11 mouse cellular contexts compared by ENCODE assay signal in genomic region chr17:35219601-35220041, GRCm38 (mm10). TPM values are rescaled to one million over a fixed set of nuclear protein-coding genes. Genes with fewer than 3 reads are reported as not detected.
DNase-seq lines count a peak whose midpoint lies in the region; ATAC-seq and TF ChIP-seq lines count a peak whose summit lies in the region.
"Had no signal": no experiment of that assay in that cellular context is flagged by ENCODE, and none has a peak within 500 bp of the region (broad histone marks: within the 10 kb centered on the region; RNA-seq: fewer than 3 reads in every experiment).

No protein-coding gene starts in this region.

- no peak overlapping the region for H3K9ac ChIP-seq in neural tube, embryonic 12.5 days
- no peak overlapping the region for H3K9ac ChIP-seq in liver, adult 2 months (ENCODE audit: low read depth, low read length)
- H3K9ac ChIP-seq: forebrain, postnatal 0 days had no signal

- H3K4me1 ChIP-seq in neural tube, embryonic 12.5 days, result no peaks in the 10 kb centered on the region; the same call in 1 of the 2 replicates
- peaks cover 6% of the 10 kb centered on the region for H3K4me1 ChIP-seq in liver, adult 2 months (ENCODE audit: control insufficient read depth, insufficient read depth, low read length)

- no peak overlapping the region for H3K4me3 ChIP-seq in neural tube, embryonic 12.5 days
- H3K4me3 ChIP-seq in liver, adult 2 months (ENCODE audit: insufficient read depth, low read depth, low read length), result no peak overlapping the region

- H3K9me3 ChIP-seq in neural tube, embryonic 12.5 days, result no peaks in the 10 kb centered on the region

- no peak for DNase-seq in frontal cortex, postnatal 25 days (ENCODE audit: low spot score in 2 of 2)
- DNase-seq in neural tube, embryonic 10.5 days (ENCODE audit: extremely low spot score, low spot score), result no peak
- DNase-seq in liver, adult 2 months (ENCODE audit: extremely low read depth, low read depth, low spot score), result no peak
- DNase-seq in thymus, postnatal 14 days, result peak; percentile 81
- DNase-seq in left cerebral cortex, postnatal 4 days, result no peak
- no peak for DNase-seq in urinary bladder, postnatal 10 days (ENCODE audit: low spot score)
- DNase-seq: forebrain, postnatal 0 days had no signal

- H3K4me2 ChIP-seq in neural tube, embryonic 12.5 days (replicated peaks), result no peak overlapping the region

- 87% methylated on average over 6 of the region's 6 CpGs for WGBS in neural tube, embryonic 12.5 days
- WGBS in liver, adult 2 months, result 65% methylated on average over 6 of the region's 6 CpGs

- TF ChIP-seq POLR2A in liver, adult 2 months (IDR thresholded peaks at IDR 0.05; ENCODE audit: extremely low read depth, insufficient read depth, low read length), result no peak

- ATAC-seq in frontal cortex, adult (ENCODE audit: low TSS enrichment), result peak; percentile 47; the same call in 1 of the 2 replicates
- no peak for ATAC-seq in neural tube, embryonic 12.5 days (ENCODE audit: low FRiP score, low read depth)
- ATAC-seq: forebrain, postnatal 0 days had no signal

- no peaks in the 10 kb centered on the region for H3K27me3 ChIP-seq in neural tube, embryonic 12.5 days (replicated peaks)
- no peaks in the 10 kb centered on the region for H3K27me3 ChIP-seq in liver, adult 2 months (ENCODE audit: control insufficient read depth, insufficient read depth, low read length)

- no peaks in the 10 kb centered on the region for H3K79me2 ChIP-seq in liver, adult 2 months (ENCODE audit: control insufficient read depth, insufficient read depth, low read length)

- H3K27ac ChIP-seq in neural tube, embryonic 12.5 days, result 0 out of 2 replicates have a peak overlapping the region, but pooled peaks have one; percentile 4
- peak overlapping the region; percentile 68 for H3K27ac ChIP-seq in liver, adult 2 months (replicated peaks; ENCODE audit: insufficient read depth, low read depth, low read length)

- intact Hi-C loops in left cerebral cortex, postnatal 4 days (cut with DNase I), result no loop called here

- no peak for TF ChIP-seq CTCF in liver, adult 2 months (IDR thresholded peaks at IDR 0.05; ENCODE audit: low read depth, low read length)

- peaks cover 21% of the 10 kb centered on the region for H3K36me3 ChIP-seq in neural tube, embryonic 12.5 days
- no peaks in the 10 kb centered on the region for H3K36me3 ChIP-seq in liver, adult 2 months (ENCODE audit: control insufficient read depth, insufficient read depth, low read length)

RNA-seq across cellular contexts. Expression of gene Gm16181, which starts 1.0 kb away (rescaled TPM):
- polyA plus RNA-seq in neural tube, embryonic 12.5 days (2016; fragmentation: Nextera tagmentation; extraction: Ambion mirVana), result not detected in 2 replicates
- total RNA-seq in liver, adult 2 months (2014; rRNA removed), result 0.37 TPM in 1 of 2 replicates, not detected in the other
- not detected in 2 replicates for polyA plus RNA-seq in liver, adult 2 months (2012; rRNA removed)
- total RNA-seq in left cerebral cortex, postnatal 4 days (2021), result not detected
- total RNA-seq: forebrain, postnatal 0 days; left cerebral cortex, adult 18-20 months had no signal
- polyA plus RNA-seq: forebrain, postnatal 0 days had no signal

RNA-seq across cellular contexts. Expression of gene Atp6v1g2, which starts 13.8 kb away (rescaled TPM):
- 26.2 and 28.4 TPM in 2 replicates for polyA plus RNA-seq in neural tube, embryonic 12.5 days (2016; fragmentation: Nextera tagmentation; extraction: Ambion mirVana)
- total RNA-seq in liver, adult 2 months (2014; rRNA removed), result 0.28 and 0.34 TPM in 2 replicates
- polyA plus RNA-seq in liver, adult 2 months (2012; rRNA removed), result 1.6 and 2.7 TPM in 2 replicates
- 100 to 1,000 TPM; 122 to 142 TPM for total RNA-seq in left cerebral cortex, postnatal 4 days (2021)

RNA-seq across cellular contexts. Expression of gene Lta, which starts 14.5 kb away (rescaled TPM):
- polyA plus RNA-seq in neural tube, embryonic 12.5 days (2016; fragmentation: Nextera tagmentation; extraction: Ambion mirVana), result not detected in 2 replicates
- total RNA-seq in liver, adult 2 months (2014; rRNA removed), result 0.27 TPM in 1 of 2 replicates, not detected in the other
- 0.06 TPM in 1 of 2 replicates, not detected in the other for polyA plus RNA-seq in liver, adult 2 months (2012; rRNA removed)
- 1 to 10 TPM in 1 of 2 experiments, under 1 TPM in 1; 0.82 to 1.0 TPM for total RNA-seq in left cerebral cortex, postnatal 4 days (2021)
- total RNA-seq: forebrain, postnatal 0 days had no signal

RNA-seq across cellular contexts. Expression of gene Nfkbil1, which starts 16.0 kb away (rescaled TPM):
- polyA plus RNA-seq in neural tube, embryonic 12.5 days (2016; fragmentation: Nextera tagmentation; extraction: Ambion mirVana), result 10.6 and 11.5 TPM in 2 replicates
- 7.5 and 7.6 TPM in 2 replicates for total RNA-seq in liver, adult 2 months (2014; rRNA removed)
- 7.5 and 8.6 TPM in 2 replicates for polyA plus RNA-seq in liver, adult 2 months (2012; rRNA removed)
- 10 to 100 TPM; 14.7 to 14.8 TPM for total RNA-seq in left cerebral cortex, postnatal 4 days (2021)

RNA-seq across cellular contexts. Expression of gene Tnf, which starts 17.8 kb away (rescaled TPM):
- polyA plus RNA-seq in neural tube, embryonic 12.5 days (2016; fragmentation: Nextera tagmentation; extraction: Ambion mirVana), result 0.18 TPM in 1 of 2 replicates, not detected in the other
- total RNA-seq in liver, adult 2 months (2014; rRNA removed), result 0.13 TPM in 1 of 2 replicates, not detected in the other
- 0.15 and 0.29 TPM in 2 replicates for polyA plus RNA-seq in liver, adult 2 months (2012; rRNA removed)
- total RNA-seq in left cerebral cortex, postnatal 4 days (2021), result under 1 TPM in 1 of 2 experiments, not detected in 1; 0.52 TPM
- total RNA-seq: left cerebral cortex, adult 18-20 months had no signal
- polyA plus RNA-seq: forebrain, postnatal 0 days; neural tube, embryonic 14.5 days had no signal

Comparison
In these comparisons a context has a peak if more than half of its experiments do, and no peak if none do; other contexts are left out.
1. RNA of gene Atp6v1g2, which starts 13.8 kb away (total RNA-seq): 122 to 142 TPM in left cerebral cortex, postnatal 4 days; 0.28 to 0.34 TPM in liver, adult 2 months; every median in the first group is over 10 times any median in the second.